Mouse (Mus musculus) megakaryocyte, embryonic 14.5 days (primary cell): ENCODE measurements at regions not wholly inside any gene's neighbourhood (a gene's known extent, or its start where the extent isn't known, plus 50 kb on each side); places are given as distances from the start of the nearest gene placed in this dataset.
"Not testable (repeated sequence)": the region's sequence is repeated elsewhere in the genome, so short reads cannot be mapped to it uniquely, and the experiment has no call there.

Experiments used
- FLI1 ChIP-seq: IDR thresholded peaks from 2 replicates; pipeline ENCODE4 v1.6.1; 2012; ENCODE audit warnings: low read length, inconsistent platforms, mixed read lengths
- GATA1 ChIP-seq: IDR thresholded peaks from 3 replicates; pipeline ENCODE4 v1.6.1; 2012; ENCODE audit warnings: mixed read lengths, low read length, inconsistent platforms, borderline replicate concordance

- not testable (repeated sequence) for TF ChIP-seq FLI1, GATA1
Measured at GRCm38 (mm10) chr2:53788599-53788998, 296.8 kb downstream of the Rprm start.
